Mouse (Mus musculus) skeletal muscle tissue, postnatal 0 days (tissue): ENCODE results near the gene Rassf10. TPM values are rescaled to one million over a fixed set of nuclear protein-coding genes. Genes with fewer than 3 reads are reported as not detected.

Experiments
- polyA plus RNA-seq: library from polyadenylated mRNA; unstranded; fragments of >200 nt; fragmentation: Nextera tagmentation; extraction: Ambion mirVana; gene quantifications from 2 replicates; pipeline ENCODE4 v1.2.1, GENCODE M21; 2015

Rassf10 gene
- 0.82 and 1.0 TPM in 2 replicates for polyA plus RNA-seq

DNA sequence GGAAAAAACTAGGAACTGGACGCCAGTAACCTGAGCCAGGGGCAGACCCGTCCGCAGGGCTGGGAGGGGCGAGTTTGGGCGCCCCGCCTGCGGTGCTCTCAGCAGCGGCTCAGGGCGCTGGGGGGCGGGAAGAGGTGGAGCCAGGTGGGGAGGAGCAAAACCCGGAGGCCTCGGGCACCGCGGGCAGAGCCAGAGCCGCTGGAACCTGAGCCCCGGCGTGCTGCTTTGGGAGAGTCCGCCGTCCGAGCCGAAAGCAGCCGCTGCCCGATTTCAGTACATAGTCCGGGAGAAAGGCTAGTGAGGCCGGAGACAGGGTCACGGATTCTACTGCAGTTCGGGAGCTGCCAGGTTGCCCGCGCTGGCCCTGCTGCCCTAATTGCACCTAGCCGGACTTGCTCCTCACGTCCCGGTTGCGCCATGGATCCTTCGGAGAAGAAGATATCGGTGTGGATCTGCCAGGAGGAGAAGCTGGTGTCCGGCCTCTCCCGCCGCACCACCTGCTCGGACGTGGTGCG is at the start of gene Rassf10:
Gene Rassf10 (plus strand): TSS at position 186 of the 515 bp plus-strand sequence.

